Mouse (Mus musculus) common myeloid progenitor, adult 5-6 weeks (primary cell): Measurements from ENCODE around the gene Hus1. TPM values are rescaled to one million over a fixed set of nuclear protein-coding genes. Genes with fewer than 3 reads are reported as not detected.

Source experiments
- ATAC-seq: replicated peaks from 2 replicates; pipeline ENCODE4 v1.8.0; 2016; ENCODE audit warnings: low read depth, mild to moderate bottlenecking, moderate TSS enrichment, inconsistent platforms; ENCODE audit not compliant: poor library complexity, severe bottlenecking
- total RNA-seq: library from RNA; stranded (forward); fragments of 200-1000, 187-1606 nt; gene quantifications from 2 replicates; pipeline ENCODE4 v1.2.3, GENCODE M21; 2017

The Hus1 gene
- total RNA-seq: 21.1 and 22.3 TPM in 2 replicates

GRCm38 (mm10) chr11:9010853-9011339 lies at the start of gene Hus1:
TSS of gene Hus1 (minus strand) at chr11:9011191.
- ATAC-seq: peak; percentile 96

- peak; percentile 55 for ATAC-seq
Measured at GRCm38 (mm10) chr11:9060484-9060883, 49.5 kb upstream of the Hus1 start.

- peak; percentile 92 for ATAC-seq
Measured at GRCm38 (mm10) chr11:9060029-9060428, 49.0 kb upstream of the Hus1 start.

- no peak for ATAC-seq
Measured at GRCm38 (mm10) chr11:9057711-9058110, 46.7 kb upstream of the Hus1 start.

- peak; percentile 56 for ATAC-seq
Measured at GRCm38 (mm10) chr11:9056937-9057336, 45.9 kb upstream of the Hus1 start.

GRCm38 (mm10) chr11:9051895-9052294 lies 40.9 kb upstream of the Hus1 start:
- no peak for ATAC-seq

- no peak for ATAC-seq
Measured at GRCm38 (mm10) chr11:9050241-9050640, 39.2 kb upstream of the Hus1 start.

GRCm38 (mm10) chr11:9048703-9049060 lies 37.7 kb upstream of the Hus1 start, which contains the start of gene Sun3:
TSS of gene Sun3 (minus strand) at chr11:9048991.
- peak; percentile 57 for ATAC-seq

- ATAC-seq: peak; percentile 99
Measured at GRCm38 (mm10) chr11:9048011-9048702, 37.2 kb upstream of the Hus1 start, which contains the start of gene Gm11992. TSS of gene Gm11992 (plus strand) at chr11:9048594.

- no peak for ATAC-seq
Measured at GRCm38 (mm10) chr11:9047044-9047443, 36.1 kb upstream of the Hus1 start.

- no peak for ATAC-seq
Measured at GRCm38 (mm10) chr11:9046546-9046945, 35.6 kb upstream of the Hus1 start.

GRCm38 (mm10) chr11:9031530-9031929 lies 20.5 kb upstream of the Hus1 start:
- ATAC-seq: peak; percentile 63

GRCm38 (mm10) chr11:9025211-9025610 lies 14.2 kb upstream of the Hus1 start:
- ATAC-seq: no peak

GRCm38 (mm10) chr11:9024782-9025181 lies 13.8 kb upstream of the Hus1 start:
- ATAC-seq: no peak

GRCm38 (mm10) chr11:9020207-9020606 lies 9.2 kb upstream of the Hus1 start:
- ATAC-seq: no peak

GRCm38 (mm10) chr11:9018491-9019267 lies 7.7 kb upstream of the Hus1 start:
- ATAC-seq: no peak

- no peak for ATAC-seq
Measured at GRCm38 (mm10) chr11:9014740-9015139, 3.7 kb upstream of the Hus1 start.

- no peak for ATAC-seq
Measured at GRCm38 (mm10) chr11:9011348-9011747, 357 bp upstream of the Hus1 start.

GRCm38 (mm10) chr11:9010416-9010815 lies 575 bp downstream of the Hus1 start:
- ATAC-seq: peak; percentile 64

GRCm38 (mm10) chr11:9008761-9009160 lies 2.2 kb downstream of the Hus1 start:
- ATAC-seq: no peak

GRCm38 (mm10) chr11:8988084-8988483 lies 22.9 kb downstream of the Hus1 start:
- no peak for ATAC-seq
